Mouse (Mus musculus): ENCODE measurements at regions not wholly inside any gene's neighbourhood (a gene's known extent, or its start where the extent isn't known, plus 50 kb on each side); places are given as distances from the start of the nearest gene placed in this dataset.

- Histone ChIP-seq H3K36me3 (ENCODE audit: insufficient read depth) (no peaks in the 10 kb centered on the region), H3K9me3 (ENCODE audit: low read depth, low read length) (no peaks in the 10 kb centered on the region), H3K9ac (no peak overlapping the region), H3K4me1 (ENCODE audit: insufficient read depth) (peaks cover 5% of the 10 kb centered on the region; the same call in 1 of the 2 replicates), H3K27me3 (ENCODE audit: insufficient read depth, low read length) (no peaks in the 10 kb centered on the region), H3K27ac (ENCODE audit: low read depth) (no peak overlapping the region), H3K4me2 (no peak overlapping the region), H3K4me3 (ENCODE audit: low read depth, low read length) (no peak overlapping the region)
- 73% methylated on average over 4 of the region's 4 CpGs for WGBS
- no peak for DNase-seq
- no peak for TF ChIP-seq CTCF (IDR thresholded peaks at IDR 0.05; ENCODE audit: low read depth)
- ATAC-seq (ENCODE audit: insufficient read depth): no peak
These were observed 122.7 kb downstream of the Fam198b start for GRCm38 (mm10) chr3:80007006-80007405.

GRCm38 (mm10) chr3:80009275-80009674 is 124.9 kb downstream of the Fam198b start:
- no peak overlapping the region for H3K27ac ChIP-seq (ENCODE audit: low read depth)
- H3K4me3 ChIP-seq (ENCODE audit: low read depth, low read length): no peak overlapping the region
- H3K4me1 ChIP-seq (ENCODE audit: insufficient read depth): peaks cover 5% of the 10 kb centered on the region; the same call in 1 of the 2 replicates
- ATAC-seq (ENCODE audit: insufficient read depth) (no peak), DNase-seq (peak; percentile 37)
- WGBS: 50% methylated on average over 1 of the region's 1 CpGs
- no peaks in the 10 kb centered on the region for H3K9me3 ChIP-seq (ENCODE audit: low read depth, low read length)
- H3K9ac ChIP-seq: no peak overlapping the region
- H3K4me2 ChIP-seq: no peak overlapping the region
- no peaks in the 10 kb centered on the region for H3K36me3 ChIP-seq (ENCODE audit: insufficient read depth)
- TF ChIP-seq CTCF (IDR thresholded peaks at IDR 0.05; ENCODE audit: low read depth): no peak
- no peaks in the 10 kb centered on the region for H3K27me3 ChIP-seq (ENCODE audit: insufficient read depth, low read length)

DNA sequence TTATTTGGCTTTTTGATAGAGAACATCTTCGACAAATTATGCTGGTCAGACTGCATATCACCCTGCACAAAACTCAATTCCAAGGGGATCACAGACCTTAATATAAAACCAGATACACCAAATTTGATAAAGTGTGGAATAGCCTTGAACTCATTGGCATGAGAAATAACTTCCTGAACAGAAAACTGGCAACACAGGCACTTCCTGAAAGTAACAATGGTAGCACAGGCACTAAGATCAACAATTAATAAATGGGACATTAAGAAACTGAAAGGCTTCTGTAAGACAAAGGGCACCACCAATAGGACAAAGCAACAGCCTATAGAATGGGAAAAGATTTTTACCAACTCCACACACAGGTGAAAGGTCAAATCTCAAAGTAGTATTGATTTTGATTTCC is 141.5 kb downstream of the Fam198b start:
- no peak for ATAC-seq (ENCODE audit: insufficient read depth)
- no peak overlapping the region for H3K27ac ChIP-seq (ENCODE audit: low read depth)
- H3K36me3 ChIP-seq (ENCODE audit: insufficient read depth): no peaks in the 10 kb centered on the region
- H3K4me1 ChIP-seq (ENCODE audit: insufficient read depth): no peaks in the 10 kb centered on the region
- H3K9ac ChIP-seq: no peak overlapping the region
- H3K9me3 ChIP-seq (ENCODE audit: low read depth, low read length): no peaks in the 10 kb centered on the region
- 78% methylated on average over 1 of the region's 1 CpGs for WGBS
- no peaks in the 10 kb centered on the region for H3K27me3 ChIP-seq (ENCODE audit: insufficient read depth, low read length)
- TF ChIP-seq CTCF (IDR thresholded peaks at IDR 0.05; ENCODE audit: low read depth): no peak
- H3K4me3 ChIP-seq (ENCODE audit: low read depth, low read length): no peak overlapping the region
- peak; percentile 26 for DNase-seq
- no peak overlapping the region for H3K4me2 ChIP-seq

DNA sequence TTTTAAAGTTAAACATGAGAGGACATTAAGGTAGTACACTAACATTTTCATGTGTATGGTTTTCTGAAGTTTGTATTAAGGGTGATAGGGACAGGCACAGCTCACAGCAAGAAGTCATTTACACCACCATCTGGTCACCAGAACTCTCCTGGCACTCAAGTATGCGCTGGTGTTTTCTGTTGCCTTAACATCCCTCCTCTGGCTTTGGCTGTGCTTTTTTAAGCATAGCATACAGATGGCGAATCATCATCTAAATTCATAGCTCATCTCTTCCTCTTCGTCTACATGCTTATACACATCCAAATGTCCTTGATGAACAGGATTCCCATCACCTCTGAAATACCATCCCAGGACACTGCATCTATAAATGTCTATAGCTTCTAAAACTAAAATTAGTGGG is 148.7 kb downstream of the Fam198b start:
- TF ChIP-seq CTCF (IDR thresholded peaks at IDR 0.05; ENCODE audit: low read depth): no peak
- no peak overlapping the region for H3K9ac ChIP-seq
- no peaks in the 10 kb centered on the region for H3K36me3 ChIP-seq (ENCODE audit: insufficient read depth)
- H3K4me3 ChIP-seq (ENCODE audit: low read depth, low read length): no peak overlapping the region
- no peak for DNase-seq
- H3K4me1 ChIP-seq (ENCODE audit: insufficient read depth): no peaks in the 10 kb centered on the region
- WGBS: 86% methylated on average over 3 of the region's 3 CpGs
- ATAC-seq (ENCODE audit: insufficient read depth): no peak
- no peak overlapping the region for H3K4me2 ChIP-seq
- no peaks in the 10 kb centered on the region for H3K27me3 ChIP-seq (ENCODE audit: insufficient read depth, low read length)
- no peaks in the 10 kb centered on the region for H3K9me3 ChIP-seq (ENCODE audit: low read depth, low read length)
- H3K27ac ChIP-seq (ENCODE audit: low read depth): no peak overlapping the region

GRCm38 (mm10) chr3:80038553-80039129 is 154.3 kb downstream of the Fam198b start:
- H3K4me1 ChIP-seq (ENCODE audit: insufficient read depth): no peaks in the 10 kb centered on the region
- WGBS: 58% methylated on average over 11 of the region's 11 CpGs
- H3K4me2 ChIP-seq: no peak overlapping the region
- DNase-seq: peak; percentile 33
- no peak for TF ChIP-seq CTCF (IDR thresholded peaks at IDR 0.05; ENCODE audit: low read depth)
- no peaks in the 10 kb centered on the region for H3K36me3 ChIP-seq (ENCODE audit: insufficient read depth)
- H3K27me3 ChIP-seq (ENCODE audit: insufficient read depth, low read length): no peaks in the 10 kb centered on the region
- H3K4me3 ChIP-seq (ENCODE audit: low read depth, low read length): no peak overlapping the region
- no peak overlapping the region for H3K9ac ChIP-seq
- H3K27ac ChIP-seq (ENCODE audit: low read depth): no peak overlapping the region
- no peak for ATAC-seq (ENCODE audit: insufficient read depth)
- no peaks in the 10 kb centered on the region for H3K9me3 ChIP-seq (ENCODE audit: low read depth, low read length)

DNA sequence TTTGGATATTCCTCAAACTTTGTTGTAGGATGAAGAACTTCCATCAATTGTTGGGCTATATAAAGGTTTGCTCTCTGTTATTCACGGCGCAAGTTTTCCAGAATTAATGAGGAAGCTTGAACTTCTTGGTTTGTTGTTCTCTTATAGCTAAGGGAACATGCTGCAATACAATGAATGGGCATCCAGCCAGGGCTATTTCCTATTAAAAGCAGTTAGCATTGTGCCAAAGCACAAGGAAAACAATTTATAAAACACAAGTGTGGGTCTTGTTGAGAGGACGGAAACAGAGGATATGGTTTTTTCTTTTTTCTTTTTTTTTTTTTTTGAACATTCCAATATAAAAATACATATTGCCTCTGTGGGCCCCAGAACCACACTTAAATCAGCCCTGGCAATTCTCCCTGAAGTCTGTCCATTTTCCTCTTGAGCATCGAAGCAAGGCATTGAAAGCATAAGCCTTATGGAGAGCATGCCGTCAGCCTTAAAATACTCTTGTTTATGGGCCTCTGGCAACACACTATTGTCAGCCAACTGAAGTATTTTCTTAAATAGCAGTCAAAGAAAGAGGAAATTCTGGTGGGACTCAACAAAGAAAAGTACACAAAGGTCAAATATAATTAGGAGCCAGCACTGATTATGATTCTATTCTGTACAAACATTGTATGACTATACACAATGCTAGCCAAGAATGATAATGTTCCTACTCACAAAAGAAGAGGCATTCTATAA is 158.6 kb downstream of the Fam198b start:
- Histone ChIP-seq H3K27ac (ENCODE audit: low read depth) (no peak overlapping the region), H3K27me3 (ENCODE audit: insufficient read depth, low read length) (no peaks in the 10 kb centered on the region), H3K4me1 (ENCODE audit: insufficient read depth) (no peaks in the 10 kb centered on the region), H3K9ac (no peak overlapping the region), H3K4me2 (no peak overlapping the region), H3K9me3 (ENCODE audit: low read depth, low read length) (no peaks in the 10 kb centered on the region), H3K4me3 (ENCODE audit: low read depth, low read length) (no peak overlapping the region), H3K36me3 (ENCODE audit: insufficient read depth) (no peaks in the 10 kb centered on the region)
- WGBS: 55% methylated on average over 5 of the region's 5 CpGs
- DNase-seq (peak; percentile 91), ATAC-seq (ENCODE audit: insufficient read depth) (peak; percentile 63; the same call in 1 of the 2 replicates)
- TF ChIP-seq CTCF (IDR thresholded peaks at IDR 0.05; ENCODE audit: low read depth): no peak

DNA sequence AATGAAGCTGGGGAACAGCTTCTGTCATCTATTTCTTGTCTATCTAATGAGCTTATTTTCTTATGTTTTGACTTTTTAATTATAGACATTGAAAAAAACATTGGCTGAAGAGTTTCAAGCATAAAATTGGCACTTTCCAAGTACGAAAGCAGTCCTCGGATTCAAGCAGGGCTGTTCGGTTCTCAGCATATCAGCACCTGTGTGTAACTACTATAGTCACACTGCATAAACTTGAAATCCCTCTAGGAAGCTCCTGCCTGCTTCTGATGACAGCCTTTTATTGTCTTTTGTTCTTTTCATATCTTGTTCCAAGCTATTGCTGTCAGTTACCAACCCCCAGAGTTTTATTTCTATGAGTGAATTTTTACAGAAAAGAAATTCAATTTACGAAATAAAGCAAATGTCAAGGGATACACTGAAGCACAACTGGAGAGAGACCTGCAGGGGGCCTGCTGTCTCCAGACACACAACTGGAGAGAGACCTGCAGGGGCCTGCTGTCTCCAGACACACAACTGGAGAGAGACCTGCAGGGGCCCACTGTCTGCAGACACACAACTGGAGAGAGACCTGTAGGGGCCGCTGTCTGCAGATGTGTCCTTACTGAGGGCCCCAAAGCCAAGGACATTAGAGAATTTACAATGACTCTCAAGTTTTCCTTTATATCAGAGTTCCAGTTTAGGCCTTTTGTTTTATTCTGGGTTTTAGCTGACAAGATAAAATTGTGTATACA is 165.3 kb downstream of the Fam198b start:
- no peak for TF ChIP-seq CTCF (IDR thresholded peaks at IDR 0.05; ENCODE audit: low read depth)
- H3K4me2 ChIP-seq: no peak overlapping the region
- 0 out of 2 replicates have a peak, but pooled peaks cover 5% of the 10 kb centered on the region for H3K4me1 ChIP-seq (ENCODE audit: insufficient read depth)
- no peaks in the 10 kb centered on the region for H3K27me3 ChIP-seq (ENCODE audit: insufficient read depth, low read length)
- ATAC-seq (ENCODE audit: insufficient read depth): no peak
- H3K9ac ChIP-seq: no peak overlapping the region
- H3K9me3 ChIP-seq (ENCODE audit: low read depth, low read length): no peaks in the 10 kb centered on the region
- no peak overlapping the region for H3K4me3 ChIP-seq (ENCODE audit: low read depth, low read length)
- no peak for DNase-seq
- H3K27ac ChIP-seq (ENCODE audit: low read depth): no peak overlapping the region
- 81% methylated on average over 5 of the region's 5 CpGs for WGBS
- H3K36me3 ChIP-seq (ENCODE audit: insufficient read depth): no peaks in the 10 kb centered on the region

All from lung, embryonic 14.5 days (tissue).